Mouse (Mus musculus): ENCODE measurements around the gene Zfp384. TPM values are rescaled to one million over a fixed set of nuclear protein-coding genes. Genes with fewer than 3 reads are reported as not detected.
"Not testable (repeated sequence)": the region's sequence is repeated elsewhere in the genome, so short reads cannot be mapped to it uniquely, and the experiment has no call there.

Zfp384 gene
- polyA plus RNA-seq, 1 experiment, result 52.2 TPM

- Histone ChIP-seq H3K27me3 (ENCODE audit: control insufficient read depth, insufficient read depth, low read length) (no peaks in the 10 kb centered on the region), H3K36me3 (ENCODE audit: control insufficient read depth, insufficient read depth, low read length) (peaks cover 8% of the 10 kb centered on the region; the same call in 1 of the 2 replicates), H3K27ac (ENCODE audit: insufficient read depth, low read length) (no peak overlapping the region), H3K4me1 (ENCODE audit: control insufficient read depth, insufficient read depth, insufficient read length) (no peaks in the 10 kb centered on the region; the same call in 1 of the 2 replicates), H3K4me3 (ENCODE audit: extremely low read depth, insufficient read depth, insufficient read length) (peak overlapping the region; percentile 66; the same call in 1 of the 2 replicates)
- WGBS, result 53% methylated on average over 13 of the region's 13 CpGs
- TF ChIP-seq CTCF (IDR thresholded peaks at IDR 0.05; ENCODE audit: extremely low read depth, insufficient read depth, insufficient read length, insufficient replicate concordance), result no peak
- no peak for TF ChIP-seq POLR2A (IDR thresholded peaks at IDR 0.05; ENCODE audit: low read depth, low read length)
- DNase-seq (ENCODE audit: low read depth in 1 of 2, low spot score in 2 of 2), result no peak
Measured at GRCm38 (mm10) chr6:125008060-125008459, 885 bp upstream of the Zfp384 start.

GRCm38 (mm10) chr6:125008586-125009128 is 288 bp upstream of the Zfp384 start:
- DNase-seq (ENCODE audit: low read depth in 1 of 2, low spot score in 2 of 2), result peak; percentile 96 to 97
- Histone ChIP-seq H3K4me3 (ENCODE audit: extremely low read depth, insufficient read depth, insufficient read length) (peak overlapping the region; percentile 82), H3K4me1 (ENCODE audit: control insufficient read depth, insufficient read depth, insufficient read length) (no peaks in the 10 kb centered on the region; the same call in 1 of the 2 replicates), H3K27ac (ENCODE audit: insufficient read depth, low read length) (peak overlapping the region; percentile 72), H3K36me3 (ENCODE audit: control insufficient read depth, insufficient read depth, low read length) (peaks cover 9% of the 10 kb centered on the region; the same call in 1 of the 2 replicates), H3K27me3 (ENCODE audit: control insufficient read depth, insufficient read depth, low read length) (no peaks in the 10 kb centered on the region)
- under 1% methylated on average over 32 of the region's 34 CpGs for WGBS
- peak; percentile 80; the same call in 1 of the 2 replicates for TF ChIP-seq POLR2A (IDR thresholded peaks at IDR 0.05; ENCODE audit: low read depth, low read length)
- TF ChIP-seq CTCF (IDR thresholded peaks at IDR 0.05; ENCODE audit: extremely low read depth, insufficient read depth, insufficient read length, insufficient replicate concordance), result no peak

GRCm38 (mm10) chr6:125009181-125010073 is 482 bp downstream of the Zfp384 start:
- peak overlapping the region; percentile 82 for H3K4me3 ChIP-seq (ENCODE audit: extremely low read depth, insufficient read depth, insufficient read length)
- no peaks in the 10 kb centered on the region for H3K27me3 ChIP-seq (ENCODE audit: control insufficient read depth, insufficient read depth, low read length)
- peak; percentile 66 to 75 for DNase-seq (ENCODE audit: low read depth in 1 of 2, low spot score in 2 of 2)
- WGBS, result 2% methylated on average over 71 of the region's 78 CpGs
- peak overlapping the region; percentile 99 for H3K27ac ChIP-seq (ENCODE audit: insufficient read depth, low read length)
- TF ChIP-seq POLR2A (IDR thresholded peaks at IDR 0.05; ENCODE audit: low read depth, low read length) (no peak), CTCF (IDR thresholded peaks at IDR 0.05; ENCODE audit: extremely low read depth, insufficient read depth, insufficient read length, insufficient replicate concordance) (no peak)
- H3K4me1 ChIP-seq (ENCODE audit: control insufficient read depth, insufficient read depth, insufficient read length), result no peaks in the 10 kb centered on the region; the same call in 1 of the 2 replicates
- H3K36me3 ChIP-seq (ENCODE audit: control insufficient read depth, insufficient read depth, low read length), result peaks cover 12% of the 10 kb centered on the region; the same call in 1 of the 2 replicates

GRCm38 (mm10) chr6:125017682-125018081 is 8.7 kb downstream of the Zfp384 start:
- no peak for DNase-seq (ENCODE audit: low read depth in 1 of 2, low spot score in 2 of 2)
- no peaks in the 10 kb centered on the region for H3K27me3 ChIP-seq (ENCODE audit: control insufficient read depth, insufficient read depth, low read length)
- H3K4me1 ChIP-seq (ENCODE audit: control insufficient read depth, insufficient read depth, insufficient read length), result no peaks in the 10 kb centered on the region
- no peak overlapping the region for H3K4me3 ChIP-seq (ENCODE audit: extremely low read depth, insufficient read depth, insufficient read length)
- H3K27ac ChIP-seq (ENCODE audit: insufficient read depth, low read length), result no peak overlapping the region
- TF ChIP-seq CTCF (IDR thresholded peaks at IDR 0.05; ENCODE audit: extremely low read depth, insufficient read depth, insufficient read length, insufficient replicate concordance) (no peak), POLR2A (IDR thresholded peaks at IDR 0.05; ENCODE audit: low read depth, low read length) (no peak)
- H3K36me3 ChIP-seq (ENCODE audit: control insufficient read depth, insufficient read depth, low read length), result peaks cover 18% of the 10 kb centered on the region
- WGBS, result 95% methylated on average over 3 of the region's 3 CpGs

- 66% methylated on average over 9 of the region's 9 CpGs for WGBS
- not testable (repeated sequence) for H3K27me3 ChIP-seq (ENCODE audit: control insufficient read depth, insufficient read depth, low read length); H3K4me3 ChIP-seq (ENCODE audit: extremely low read depth, insufficient read depth, insufficient read length); H3K27ac ChIP-seq (ENCODE audit: insufficient read depth, low read length); H3K4me1 ChIP-seq (ENCODE audit: control insufficient read depth, insufficient read depth, insufficient read length)
- TF ChIP-seq CTCF (IDR thresholded peaks at IDR 0.05; ENCODE audit: extremely low read depth, insufficient read depth, insufficient read length, insufficient replicate concordance), result peak; percentile 97
- peaks cover 33% of the 10 kb centered on the region for H3K36me3 ChIP-seq (ENCODE audit: control insufficient read depth, insufficient read depth, low read length)
- peak; percentile 29 for DNase-seq (ENCODE audit: low read depth in 1 of 2, low spot score in 2 of 2)
Measured at GRCm38 (mm10) chr6:125030532-125030931, 21.6 kb downstream of the Zfp384 start.

- H3K4me1 ChIP-seq (ENCODE audit: control insufficient read depth, insufficient read depth, insufficient read length), result no peaks in the 10 kb centered on the region
- 90% methylated on average over 16 of the region's 16 CpGs for WGBS
- no peak for TF ChIP-seq CTCF (IDR thresholded peaks at IDR 0.05; ENCODE audit: extremely low read depth, insufficient read depth, insufficient read length, insufficient replicate concordance)
- TF ChIP-seq POLR2A (IDR thresholded peaks at IDR 0.05; ENCODE audit: low read depth, low read length), result no peak
- no peak for DNase-seq (ENCODE audit: low read depth in 1 of 2, low spot score in 2 of 2)
- H3K36me3 ChIP-seq (ENCODE audit: control insufficient read depth, insufficient read depth, low read length), result peaks cover 39% of the 10 kb centered on the region
- no peak overlapping the region for H3K27ac ChIP-seq (ENCODE audit: insufficient read depth, low read length)
- no peak overlapping the region for H3K4me3 ChIP-seq (ENCODE audit: extremely low read depth, insufficient read depth, insufficient read length)
- no peaks in the 10 kb centered on the region for H3K27me3 ChIP-seq (ENCODE audit: control insufficient read depth, insufficient read depth, low read length)
Measured at GRCm38 (mm10) chr6:125031604-125032003, 22.7 kb downstream of the Zfp384 start.

Data from spleen, adult 2 months (tissue).